Mouse (Mus musculus) neural tube, embryonic 10.5 days (tissue): ENCODE results near the gene Acot2.

ENCODE experiments used
- DNase-seq: peaks from one replicate; pipeline ENCODE4 v3.0.0-alpha.2; 2017; ENCODE audit warnings: low spot score; ENCODE audit errors: extremely low spot score

Gene Acot2

GRCm38 (mm10) chr12:84034108-84034507 is 46.4 kb downstream of the Acot2 start:
- no peak for DNase-seq

GRCm38 (mm10) chr12:84038241-84038640 is 50.6 kb downstream of the Acot2 start, which contains the start of gene Acot4:
TSS of gene Acot4 (plus strand) at chr12:84038379.
- DNase-seq = peak; percentile 38

GRCm38 (mm10) chr12:84038691-84039111 is 51.0 kb downstream of the Acot2 start, which contains the start of gene Gm49366:
TSS of gene Gm49366 (plus strand) at chr12:84038935.
- DNase-seq = peak; percentile 40

GRCm38 (mm10) chr12:84042248-84042647 is 54.6 kb downstream of the Acot2 start:
- no peak for DNase-seq
